Mouse (Mus musculus) layer of hippocampus, postnatal 10 days (tissue): ENCODE measurements at regions not wholly inside any gene's neighbourhood (a gene's known extent, or its start where the extent isn't known, plus 50 kb on each side); places are given as distances from the start of the nearest gene placed in this dataset.

ENCODE experiments used
- DNase-seq, 2 experiments: peaks; one replicate each; pipeline ENCODE4 v3.0.0; 2021; ENCODE audit warnings: low spot score in 2 of 2

DNA sequence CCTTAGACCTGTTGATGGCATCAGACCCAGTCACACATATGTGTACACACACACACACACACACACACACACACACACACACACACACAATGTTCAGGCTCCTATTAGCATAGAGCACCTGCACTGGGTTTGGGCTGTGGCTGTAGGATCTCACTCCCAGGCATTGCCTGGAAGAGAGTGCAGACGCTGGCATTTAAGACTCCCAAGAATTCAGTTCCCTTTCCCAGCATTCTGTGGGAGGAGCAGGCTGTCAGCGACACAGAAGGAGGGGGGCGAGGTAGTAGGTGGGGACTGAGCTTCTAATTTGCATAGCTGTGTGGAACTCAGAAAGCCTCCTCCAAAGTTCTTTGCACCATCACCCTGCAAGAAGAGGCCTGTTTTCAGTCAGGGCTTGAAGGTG, 374.2 kb upstream of the Fam49b start:
- peak; percentile 30 to 37 for DNase-seq

DNA sequence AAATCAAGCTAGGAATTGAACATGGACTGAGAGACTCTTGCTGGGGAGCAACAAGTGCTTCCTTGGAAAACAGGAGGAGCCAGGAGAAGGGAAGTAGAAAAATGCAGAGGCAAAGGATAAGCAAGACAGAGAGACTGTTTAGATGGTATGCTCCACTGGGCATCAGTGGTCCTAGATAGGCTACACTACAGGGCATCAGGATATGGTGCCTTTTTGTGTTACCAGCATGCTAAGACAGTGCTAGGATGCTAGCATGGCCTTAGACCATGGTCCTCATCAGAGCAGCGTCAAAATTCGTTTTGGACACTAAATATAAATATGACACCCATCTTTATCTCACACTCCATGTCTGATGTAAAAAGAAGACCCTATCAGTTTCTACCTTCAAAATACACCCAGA, 374.6 kb upstream of the Fam49b start:
- no peak for DNase-seq

- peak in 1 of 2 experiments; percentile 15 for DNase-seq
Measured at GRCm38 (mm10) chr15:64445076-64445475, 372.4 kb upstream of the Gm21798 start.

GRCm38 (mm10) chr15:64446411-64447072, 371.0 kb upstream of the Gm21798 start:
- peak; percentile 19 to 22 for DNase-seq

- no peak for DNase-seq
Measured at GRCm38 (mm10) chr15:64447239-64447952, 370.1 kb upstream of the Gm21798 start.

DNA sequence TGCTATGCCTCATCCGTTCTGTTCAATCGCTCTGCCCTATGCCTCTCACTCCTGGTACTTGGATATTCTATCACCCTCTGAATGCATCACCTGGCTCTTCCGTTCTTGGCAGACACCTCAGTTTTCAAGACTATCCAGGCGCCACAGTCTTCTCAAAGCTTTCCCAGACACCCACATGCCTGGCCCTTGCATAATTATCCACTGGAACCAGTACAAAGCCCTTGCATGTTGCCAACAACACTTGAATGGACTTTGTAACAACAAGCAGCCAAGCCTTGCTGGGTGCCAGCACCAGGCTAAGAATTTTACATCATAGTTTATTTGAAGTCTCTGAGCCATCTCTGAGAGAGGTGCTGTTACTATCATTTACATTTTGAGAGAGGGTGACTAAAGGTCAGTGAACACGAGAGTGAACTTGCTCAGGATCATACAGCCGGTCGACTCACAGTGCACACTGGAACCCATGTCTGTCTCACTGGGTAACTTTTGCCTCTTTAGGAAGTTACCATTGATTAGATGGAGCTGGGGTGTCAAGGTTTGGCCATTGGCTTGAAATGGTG, 368.8 kb upstream of the Gm21798 start:
- DNase-seq = peak; percentile 35 to 55

GRCm38 (mm10) chr15:64470743-64471142, 346.8 kb upstream of the Gm21798 start:
- no peak for DNase-seq

- no peak for DNase-seq
Measured at GRCm38 (mm10) chr15:64471597-64471996, 345.9 kb upstream of the Gm21798 start.

DNA sequence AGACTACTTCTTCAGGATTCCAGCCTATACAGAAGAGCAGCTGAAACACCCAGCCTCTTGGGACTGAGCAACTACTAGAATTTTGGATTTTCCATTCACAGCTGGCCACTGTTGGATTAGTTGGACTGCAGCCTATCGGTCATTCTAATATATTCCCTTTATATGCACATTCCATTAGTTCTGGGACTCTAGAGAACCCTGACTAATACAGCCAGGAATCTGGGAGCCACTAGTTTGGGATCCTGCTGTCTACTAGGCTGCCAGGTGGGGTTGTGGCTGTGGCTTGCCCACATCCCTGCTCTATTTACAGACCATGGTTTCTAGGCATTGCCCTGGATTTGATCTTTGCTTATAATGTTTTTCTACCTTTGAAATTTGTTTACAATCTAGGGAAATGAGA, 343.3 kb upstream of the Gm21798 start:
- DNase-seq = no peak

DNA sequence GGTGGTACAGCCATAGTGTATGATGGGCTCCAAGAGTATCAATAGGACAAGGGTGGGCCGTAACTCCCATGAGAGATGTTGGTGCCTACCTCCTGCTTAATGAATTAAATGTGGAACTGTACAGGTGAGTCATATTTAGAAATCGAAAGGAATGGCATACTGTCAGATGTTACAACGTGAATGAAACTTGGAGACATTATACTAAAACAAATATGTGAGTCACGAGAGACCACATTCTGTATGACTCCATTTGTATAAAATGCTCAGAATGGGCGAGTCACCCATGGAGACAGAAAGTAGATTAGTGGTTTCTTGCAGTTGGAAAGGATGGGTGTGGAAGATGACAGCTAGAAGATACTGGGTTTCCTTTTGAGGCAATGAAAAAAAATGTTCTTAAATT, 340.4 kb upstream of the Gm21798 start:
- DNase-seq = no peak

DNA sequence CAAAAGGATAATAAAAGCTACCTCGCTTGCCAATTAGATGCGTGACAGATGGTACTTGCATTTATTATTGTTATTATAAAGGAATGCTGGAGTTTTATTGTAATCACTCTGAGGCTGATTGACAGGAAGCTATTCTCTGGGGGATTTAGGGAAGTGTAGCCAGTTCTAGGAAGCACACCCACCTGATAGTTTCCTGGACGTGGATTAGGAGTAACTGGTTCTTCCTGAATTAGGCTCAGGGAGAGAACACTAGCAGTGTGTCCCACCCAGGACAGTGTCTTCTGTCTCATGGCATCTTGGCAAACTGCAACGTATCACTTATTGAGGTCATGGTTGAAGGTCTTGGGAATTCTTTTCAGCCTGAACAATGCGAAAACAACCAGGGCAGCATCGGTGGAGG, 336.9 kb upstream of the Gm21798 start:
- DNase-seq = no peak

DNA sequence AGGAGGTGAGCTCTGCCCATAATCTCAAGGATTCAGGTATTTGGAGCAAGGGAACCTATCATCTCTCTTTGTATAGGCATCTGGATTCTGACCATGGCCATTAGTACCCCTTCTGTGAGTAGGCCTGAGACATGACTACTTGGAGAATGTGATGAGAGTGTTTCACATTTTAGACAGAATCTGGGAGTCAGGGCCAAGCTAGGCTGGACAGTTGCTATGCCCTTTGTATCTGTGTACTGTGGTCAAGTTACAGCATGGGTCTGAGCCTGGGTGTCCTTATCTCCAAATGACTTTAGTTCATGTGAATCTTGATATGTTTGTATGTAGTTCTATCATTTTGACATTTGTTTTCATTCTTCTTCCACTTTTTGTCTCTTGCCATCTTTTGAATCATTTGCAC, 336.3 kb upstream of the Gm21798 start:
- no peak for DNase-seq

- DNase-seq = no peak
Measured at GRCm38 (mm10) chr15:64482960-64483359, 334.5 kb upstream of the Gm21798 start.

DNA sequence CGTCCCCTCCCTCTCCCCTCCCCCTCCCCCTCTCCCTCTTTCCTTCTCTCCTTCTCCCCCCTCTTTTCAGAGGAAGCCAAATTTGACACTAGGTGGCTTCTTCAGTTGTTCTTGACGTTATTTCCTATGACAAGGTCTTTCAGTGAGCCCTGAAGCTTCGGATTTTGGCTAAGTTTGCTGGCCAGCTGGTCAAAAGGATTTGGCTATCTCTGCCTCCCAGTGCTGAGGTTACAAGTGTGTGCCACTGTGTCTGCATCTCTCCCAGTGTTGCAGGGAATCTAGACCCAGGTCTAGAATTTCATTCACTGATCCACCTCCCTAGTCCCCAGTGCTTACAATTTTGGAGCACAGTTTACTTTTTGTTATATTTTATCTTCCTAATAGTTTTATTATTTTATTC, 329.7 kb upstream of the Gm21798 start:
- no peak for DNase-seq

- DNase-seq = no peak
Measured at GRCm38 (mm10) chr15:64500783-64501182, 316.7 kb upstream of the Gm21798 start.

DNA sequence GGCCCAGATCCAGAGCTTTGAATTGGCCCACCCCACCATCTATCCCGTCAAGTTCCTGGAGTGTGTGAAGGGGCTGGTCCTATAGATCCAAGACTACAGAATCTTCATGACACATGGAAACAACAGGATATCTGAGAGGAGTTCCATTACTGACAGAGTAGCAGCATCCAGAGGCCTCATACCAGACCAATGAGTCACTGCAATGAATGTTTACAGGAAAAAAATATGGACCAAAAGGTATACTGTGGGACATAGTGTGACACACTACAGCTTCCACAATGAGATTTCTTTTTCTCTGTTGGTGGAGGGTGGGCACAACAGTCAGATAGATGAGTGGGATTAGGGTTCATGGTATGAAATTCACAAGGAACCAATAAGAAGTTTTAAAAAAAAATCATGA, 316.0 kb upstream of the Gm21798 start:
- no peak for DNase-seq

GRCm38 (mm10) chr15:64504751-64505150, 312.7 kb upstream of the Gm21798 start:
- no peak for DNase-seq

DNA sequence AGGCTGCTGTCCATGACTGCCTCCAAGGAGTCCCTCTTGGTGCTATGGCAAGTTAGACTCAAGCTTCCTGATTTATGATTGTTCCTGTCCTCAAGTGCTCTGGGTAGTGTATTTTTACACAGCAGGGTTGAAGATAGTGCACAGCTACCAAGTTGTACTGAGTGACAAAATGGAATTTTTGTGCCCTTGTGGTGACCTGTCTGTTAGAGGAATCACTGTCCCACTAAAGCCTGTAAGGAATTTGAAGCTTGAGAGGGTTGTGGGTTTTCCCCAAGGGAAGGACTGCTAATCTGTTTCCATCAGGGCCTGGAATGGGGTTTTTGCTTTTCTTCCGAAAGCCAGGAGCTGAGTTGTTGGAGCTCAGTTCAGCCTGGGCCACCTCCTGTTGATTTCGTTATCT, 306.8 kb upstream of the Gm21798 start:
- DNase-seq = no peak

GRCm38 (mm10) chr15:64511176-64511575, 306.3 kb upstream of the Gm21798 start:
- DNase-seq = no peak

- no peak for DNase-seq
Measured at GRCm38 (mm10) chr15:64512615-64513014, 304.9 kb upstream of the Gm21798 start.

DNA sequence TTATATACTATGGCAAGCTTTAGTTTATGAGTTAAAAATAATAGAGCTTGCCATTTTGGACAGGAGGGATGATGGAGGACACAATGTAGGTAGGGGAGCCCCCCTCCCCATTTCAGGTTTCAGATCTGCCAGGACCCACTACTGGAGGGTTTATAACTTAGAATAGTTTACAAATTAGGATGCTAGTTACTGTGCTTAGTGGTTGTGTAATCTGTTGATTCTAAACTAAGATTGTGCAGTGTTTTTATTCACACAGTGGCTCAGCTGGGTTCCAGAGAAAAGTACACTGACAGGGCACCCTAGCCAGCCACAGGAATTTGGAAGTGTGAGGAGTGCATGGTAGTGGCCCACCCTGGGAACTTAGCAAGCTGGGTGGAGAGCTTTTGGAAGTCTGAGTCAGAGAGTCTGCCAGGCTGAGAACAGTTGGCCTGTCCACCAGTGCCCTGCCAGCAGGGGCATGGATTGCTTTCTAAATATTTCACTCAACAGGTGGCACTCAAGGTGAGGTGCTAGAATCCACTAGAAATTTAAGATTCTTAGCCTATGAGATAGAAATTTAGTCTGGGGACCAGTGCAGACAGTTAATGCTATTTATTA, 303.9 kb upstream of the Gm21798 start:
- DNase-seq = no peak

DNA sequence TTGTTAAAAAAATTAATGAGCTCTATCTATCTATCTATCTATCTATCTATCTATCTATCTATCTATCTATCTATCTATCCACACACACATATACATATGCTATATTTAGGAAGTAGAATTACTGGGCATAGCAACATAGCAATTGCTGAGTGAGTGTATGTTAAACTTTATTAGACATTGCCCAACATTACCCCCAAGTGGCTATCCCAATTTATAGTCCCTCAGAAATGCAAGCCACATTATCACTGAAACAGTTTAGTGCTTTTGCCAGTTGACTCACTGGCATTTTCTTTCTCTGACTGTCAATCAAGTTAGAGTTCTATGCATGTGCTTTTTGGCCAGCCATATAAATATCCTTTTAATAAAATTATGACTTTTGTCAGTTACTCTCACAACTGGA, 302.3 kb upstream of the Gm21798 start:
- DNase-seq = no peak
